Mouse (Mus musculus) heart, embryonic 10.5 days (tissue): ENCODE measurements around the gene Dhrs7. TPM values are rescaled to one million over a fixed set of nuclear protein-coding genes. Genes with fewer than 3 reads are reported as not detected.
"Not testable (repeated sequence)": the region's sequence is repeated elsewhere in the genome, so short reads cannot be mapped to it uniquely, and the experiment has no call there.

Experiments used
- DNase-seq: peaks from one replicate; pipeline ENCODE4 v3.0.0-alpha.2; 2017; ENCODE audit warnings: low spot score
- H3K27ac ChIP-seq: fragments of 300-500 bp; sonication (generic); 2 replicates; pipeline ENCODE4 v1.5.1; 2016; ENCODE audit warnings: mild to moderate bottlenecking
- H3K27me3 ChIP-seq: fragments of 300-500 bp; sonication (generic); 2 replicates; pipeline ENCODE4 v1.6.1; 2016; ENCODE audit warnings: mild to moderate bottlenecking; ENCODE audit not compliant: poor library complexity, insufficient read depth, severe bottlenecking
- H3K36me3 ChIP-seq: fragments of 300-500 bp; sonication (generic); 2 replicates; pipeline ENCODE4 v1.6.1; 2016; ENCODE audit warnings: mild to moderate bottlenecking, moderate library complexity
- H3K4me1 ChIP-seq: fragments of 300-500 bp; sonication (generic); 2 replicates; pipeline ENCODE4 v1.6.1; 2016; ENCODE audit warnings: mild to moderate bottlenecking
- H3K4me3 ChIP-seq: fragments of 300-500 bp; sonication (generic); 2 replicates; pipeline ENCODE4 v1.5.1; 2016; ENCODE audit warnings: mild to moderate bottlenecking, moderate library complexity
- H3K9me3 ChIP-seq: fragments of 300-500 bp; sonication (generic); 2 replicates; pipeline ENCODE4 v1.6.1; 2016; ENCODE audit warnings: mild to moderate bottlenecking, moderate library complexity
- WGBS: fragments of 180-500 bp; shearing (Covaris S2); methylation state at CpG from one replicate; pipeline ENCODE4 v1.1.7; 2016; 5-methylcytosine and 5-hydroxymethylcytosine counted together
- polyA plus RNA-seq: library from polyadenylated mRNA; unstranded; fragments of >200 nt; fragmentation: Nextera tagmentation; extraction: Ambion mirVana; gene quantifications from 2 replicates; pipeline ENCODE4 v1.2.1, GENCODE M21; 2016

Dhrs7 gene
- polyA plus RNA-seq, result 22.1 and 28.1 TPM in 2 replicates

- peak within 1 kb of the TSS; percentile 74 for H3K4me3 ChIP-seq
- DNase-seq, result peak; percentile 94
- WGBS, result under 1% methylated on average over 33 of the region's 33 CpGs
- H3K27me3 ChIP-seq, result no peaks in the 10 kb centered on the region
- H3K9me3 ChIP-seq, result no peaks in the 10 kb centered on the region
- H3K36me3 ChIP-seq, result no peaks in the 10 kb centered on the region
- H3K4me1 ChIP-seq, result peaks cover 16% of the 10 kb centered on the region
- H3K27ac ChIP-seq, result peak within 1 kb of the TSS; percentile 90
These were observed at the start of gene Dhrs7 for GRCm38 (mm10) chr12:72664735-72665337. Dhrs7 (minus strand) TSS chr12:72664909.

GRCm38 (mm10) chr12:72709981-72710380 is 45.3 kb upstream of the Dhrs7 start:
- Histone ChIP-seq H3K36me3 (no peaks in the 10 kb centered on the region), H3K9me3 (no peaks in the 10 kb centered on the region), H3K27me3 (no peaks in the 10 kb centered on the region), H3K4me3 (no peak overlapping the region), H3K4me1 (no peaks in the 10 kb centered on the region), H3K27ac (no peak overlapping the region)
- WGBS, result 90% methylated on average over 3 of the region's 3 CpGs
- DNase-seq, result no peak

GRCm38 (mm10) chr12:72704068-72704467 is 39.4 kb upstream of the Dhrs7 start:
- no peaks in the 10 kb centered on the region for H3K27me3 ChIP-seq
- H3K4me3 ChIP-seq, result no peak overlapping the region

GRCm38 (mm10) chr12:72700013-72700412 is 35.3 kb upstream of the Dhrs7 start:
- no peak overlapping the region for H3K4me3 ChIP-seq
- no peaks in the 10 kb centered on the region for H3K9me3 ChIP-seq
- DNase-seq, result no peak
- H3K4me1 ChIP-seq, result peaks cover under 1% of the 10 kb centered on the region; the same call in 1 of the 2 replicates
- no peak overlapping the region for H3K27ac ChIP-seq
- 63% methylated on average over 1 of the region's 1 CpGs for WGBS
- no peaks in the 10 kb centered on the region for H3K36me3 ChIP-seq
- H3K27me3 ChIP-seq, result no peaks in the 10 kb centered on the region

More at GRCm38 (mm10) chr12:72704068-72704467, 39.4 kb upstream of the Dhrs7 start:
- DNase-seq, result no peak
- Histone ChIP-seq H3K36me3 (no peaks in the 10 kb centered on the region), H3K27ac (no peak overlapping the region), H3K9me3 (no peaks in the 10 kb centered on the region), H3K4me1 (no peaks in the 10 kb centered on the region)
- 90% methylated on average over 4 of the region's 4 CpGs for WGBS

- no peak overlapping the region for H3K27ac ChIP-seq
- 30% methylated on average over 9 of the region's 9 CpGs for WGBS
- no peaks in the 10 kb centered on the region for H3K9me3 ChIP-seq
- DNase-seq, result no peak
- H3K4me1 ChIP-seq, result peaks cover 3% of the 10 kb centered on the region; the same call in 1 of the 2 replicates
- H3K36me3 ChIP-seq, result no peaks in the 10 kb centered on the region
- H3K27me3 ChIP-seq, result no peaks in the 10 kb centered on the region
- H3K4me3 ChIP-seq, result peak overlapping the region; percentile 32; the same call in 1 of the 2 replicates
These were observed 30.3 kb upstream of the Dhrs7 start for GRCm38 (mm10) chr12:72694901-72695463.

- H3K36me3 ChIP-seq, result no peaks in the 10 kb centered on the region
- H3K9me3 ChIP-seq, result no peaks in the 10 kb centered on the region
- H3K4me1 ChIP-seq, result peaks cover 3% of the 10 kb centered on the region; the same call in 1 of the 2 replicates
- no peaks in the 10 kb centered on the region for H3K27me3 ChIP-seq
- 69% methylated on average over 12 of the region's 12 CpGs for WGBS
- H3K4me3 ChIP-seq, result no peak overlapping the region
- DNase-seq, result no peak
- H3K27ac ChIP-seq, result no peak overlapping the region
These were observed 29.7 kb upstream of the Dhrs7 start for GRCm38 (mm10) chr12:72694438-72694837.

- H3K27ac ChIP-seq, result no peak overlapping the region
- no peak overlapping the region for H3K4me3 ChIP-seq
- no peaks in the 10 kb centered on the region for H3K9me3 ChIP-seq
- 47% methylated on average over 6 of the region's 6 CpGs for WGBS
- H3K27me3 ChIP-seq, result no peaks in the 10 kb centered on the region
- no peaks in the 10 kb centered on the region for H3K36me3 ChIP-seq
- no peak for DNase-seq
- H3K4me1 ChIP-seq, result peaks cover 3% of the 10 kb centered on the region; the same call in 1 of the 2 replicates
These were observed 29.2 kb upstream of the Dhrs7 start for GRCm38 (mm10) chr12:72693895-72694294.

GRCm38 (mm10) chr12:72688281-72688680 is 23.6 kb upstream of the Dhrs7 start:
- not testable (repeated sequence) for H3K27ac ChIP-seq, H3K4me3 ChIP-seq
- WGBS, result 17% methylated on average over 2 of the region's 2 CpGs

GRCm38 (mm10) chr12:72687741-72688140 is 23.0 kb upstream of the Dhrs7 start:
- not testable (repeated sequence) for H3K27ac ChIP-seq, H3K36me3 ChIP-seq, H3K9me3 ChIP-seq, H3K4me3 ChIP-seq, H3K27me3 ChIP-seq, H3K4me1 ChIP-seq, DNase-seq
- WGBS, result 49% methylated on average over 6 of the region's 6 CpGs

More at GRCm38 (mm10) chr12:72688281-72688680, 23.6 kb upstream of the Dhrs7 start:
- H3K9me3 ChIP-seq, DNase-seq, H3K4me1 ChIP-seq, H3K36me3 ChIP-seq, H3K27me3 ChIP-seq: not testable (repeated sequence)

- peaks cover 11% of the 10 kb centered on the region for H3K4me1 ChIP-seq
- H3K27me3 ChIP-seq, DNase-seq, H3K4me3 ChIP-seq, H3K36me3 ChIP-seq, H3K9me3 ChIP-seq, H3K27ac ChIP-seq: not testable (repeated sequence)
- 81% methylated on average over 4 of the region's 4 CpGs for WGBS
These were observed 21.9 kb upstream of the Dhrs7 start for GRCm38 (mm10) chr12:72686566-72686965.

- DNase-seq, result no peak
- Histone ChIP-seq H3K9me3 (no peaks in the 10 kb centered on the region), H3K36me3 (no peaks in the 10 kb centered on the region), H3K27me3 (no peaks in the 10 kb centered on the region), H3K4me1 (peaks cover 11% of the 10 kb centered on the region), H3K27ac (no peak overlapping the region), H3K4me3 (no peak overlapping the region)
- 91% methylated on average over 3 of the region's 3 CpGs for WGBS
These were observed 18.9 kb upstream of the Dhrs7 start for GRCm38 (mm10) chr12:72683612-72684011.

GRCm38 (mm10) chr12:72682511-72683282 is 18.0 kb upstream of the Dhrs7 start:
- H3K27ac ChIP-seq, result peak overlapping the region; percentile 52

GRCm38 (mm10) chr12:72681919-72682318 is 17.2 kb upstream of the Dhrs7 start:
- no peak for DNase-seq
- Histone ChIP-seq H3K27me3 (no peaks in the 10 kb centered on the region), H3K4me3 (no peak overlapping the region), H3K36me3 (no peaks in the 10 kb centered on the region), H3K4me1 (peaks cover 11% of the 10 kb centered on the region), H3K27ac (no peak overlapping the region; the same call in 1 of the 2 replicates), H3K9me3 (no peaks in the 10 kb centered on the region)
- 95% methylated on average over 1 of the region's 1 CpGs for WGBS

More at GRCm38 (mm10) chr12:72682511-72683282, 18.0 kb upstream of the Dhrs7 start:
- Histone ChIP-seq H3K36me3 (no peaks in the 10 kb centered on the region), H3K9me3 (no peaks in the 10 kb centered on the region), H3K4me1 (peaks cover 11% of the 10 kb centered on the region), H3K27me3 (no peaks in the 10 kb centered on the region), H3K4me3 (no peak overlapping the region)
- no peak for DNase-seq
- 27% methylated on average over 8 of the region's 8 CpGs for WGBS
